Mouse (Mus musculus): ENCODE measurements at regions not wholly inside any gene's neighbourhood (a gene's known extent, or its start where the extent isn't known, plus 50 kb on each side); places are given as distances from the start of the nearest gene placed in this dataset.

DNA sequence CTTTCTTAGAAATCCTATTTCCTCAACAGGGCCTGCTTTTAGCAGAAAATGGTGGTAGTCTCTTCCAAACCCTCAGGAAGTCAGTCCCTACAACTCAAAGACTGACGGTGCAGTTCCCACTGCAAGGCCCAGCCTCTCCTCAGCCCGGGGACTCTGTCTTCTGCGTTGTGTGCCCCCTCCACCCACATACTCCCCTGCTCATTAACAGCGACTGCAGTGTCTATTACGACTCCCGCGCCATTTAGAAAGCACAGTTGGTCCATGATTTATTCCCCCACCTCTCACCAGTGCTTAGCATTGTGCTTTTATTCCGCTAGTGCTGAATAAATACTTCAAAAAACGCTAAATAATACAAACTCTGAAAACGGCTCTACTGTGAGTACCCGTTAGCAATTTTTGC, 230.9 kb upstream of the Hes1 start:
- DNase-seq (ENCODE audit: low read depth, low spot score): no peak

DNA sequence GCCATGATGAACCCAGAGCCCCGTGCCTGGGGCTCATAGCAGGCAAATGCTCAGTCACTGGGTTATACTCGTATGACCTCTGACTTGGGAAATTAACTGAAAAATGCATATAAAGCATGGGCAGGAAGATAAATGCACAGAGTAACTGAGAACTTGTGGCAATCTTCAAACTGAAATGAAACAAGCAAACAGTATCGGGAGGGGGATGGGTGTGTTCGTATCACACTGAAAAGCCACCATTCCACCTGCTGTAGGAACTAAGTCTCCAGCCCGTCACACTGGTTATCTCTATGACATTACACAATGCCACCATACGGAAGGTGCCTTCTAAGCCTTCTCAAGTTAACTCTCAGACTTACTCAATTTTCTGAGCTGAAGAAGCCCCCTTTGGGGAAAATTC, 230.3 kb upstream of the Hes1 start:
- DNase-seq (ENCODE audit: low read depth, low spot score): no peak

DNA sequence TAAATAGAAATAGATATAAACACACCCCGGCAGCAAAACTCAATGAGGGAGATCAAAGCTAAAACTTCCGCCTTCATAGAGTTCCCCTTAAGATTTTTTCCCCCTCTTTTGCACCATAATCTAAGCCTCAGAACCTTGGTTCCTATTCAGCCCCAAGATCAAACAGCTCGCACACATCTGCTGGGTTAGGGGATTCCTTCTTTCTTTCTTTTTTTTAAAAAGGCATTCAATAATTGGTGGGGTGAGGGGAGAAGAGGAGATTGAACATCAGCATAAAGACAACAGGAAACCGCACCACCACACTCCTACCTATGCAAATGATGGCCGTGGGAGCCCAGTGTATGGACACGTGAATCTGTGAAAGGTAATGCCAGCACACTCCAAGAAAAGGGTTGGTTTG, 229.5 kb upstream of the Hes1 start:
- peak; percentile 76 for DNase-seq (ENCODE audit: low read depth, low spot score)

DNA sequence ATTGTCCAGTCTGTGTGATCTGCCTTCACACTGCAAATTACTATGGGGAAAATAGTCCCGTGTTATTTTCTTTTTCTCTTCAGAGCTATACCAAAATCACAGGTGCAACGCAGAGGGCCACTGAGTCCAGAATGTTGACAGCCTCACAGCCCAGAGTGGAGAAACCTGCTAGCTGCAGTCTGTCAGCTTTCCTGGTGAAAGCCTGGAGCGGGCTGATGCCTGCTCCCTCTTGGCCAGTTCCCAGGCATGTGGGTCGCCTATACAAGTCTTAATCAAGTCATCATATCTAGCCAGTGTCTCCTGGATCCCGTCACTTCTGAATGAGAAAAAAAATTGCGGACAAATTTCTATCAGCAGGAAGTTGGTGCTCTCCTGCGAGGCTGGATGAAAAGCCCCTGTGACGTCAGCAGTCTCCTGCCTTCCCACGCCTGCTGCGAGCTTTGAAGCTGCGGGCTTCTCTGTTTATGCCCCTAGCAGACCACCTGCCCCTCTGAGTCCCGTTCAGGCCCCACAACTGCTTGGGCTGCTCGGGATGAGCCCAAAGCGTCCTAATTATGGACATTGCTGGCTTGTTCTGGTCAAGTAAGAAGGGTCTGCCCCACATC, 227.1 kb upstream of the Hes1 start:
- DNase-seq (ENCODE audit: low read depth, low spot score): peak; percentile 64

DNA sequence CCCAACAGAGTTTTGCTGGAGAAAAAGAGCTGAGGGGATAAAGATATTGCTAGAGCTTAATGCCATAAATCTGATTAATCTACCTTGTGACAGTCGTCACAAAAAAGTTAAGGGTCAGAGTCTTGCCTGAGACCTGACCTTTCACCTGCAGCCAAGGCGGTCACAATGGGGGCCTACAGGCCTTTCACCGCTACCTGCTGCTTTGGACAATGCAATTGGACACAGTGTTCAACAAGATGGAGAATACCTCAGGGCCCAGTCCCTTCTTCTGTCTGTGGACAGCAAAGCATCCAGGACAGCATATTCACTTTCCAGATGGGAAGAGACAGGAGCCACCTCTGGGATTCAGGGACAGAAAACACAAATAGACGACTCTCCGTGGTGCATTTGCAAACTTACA, 226.3 kb upstream of the Hes1 start:
- DNase-seq (ENCODE audit: low read depth, low spot score): no peak

DNA sequence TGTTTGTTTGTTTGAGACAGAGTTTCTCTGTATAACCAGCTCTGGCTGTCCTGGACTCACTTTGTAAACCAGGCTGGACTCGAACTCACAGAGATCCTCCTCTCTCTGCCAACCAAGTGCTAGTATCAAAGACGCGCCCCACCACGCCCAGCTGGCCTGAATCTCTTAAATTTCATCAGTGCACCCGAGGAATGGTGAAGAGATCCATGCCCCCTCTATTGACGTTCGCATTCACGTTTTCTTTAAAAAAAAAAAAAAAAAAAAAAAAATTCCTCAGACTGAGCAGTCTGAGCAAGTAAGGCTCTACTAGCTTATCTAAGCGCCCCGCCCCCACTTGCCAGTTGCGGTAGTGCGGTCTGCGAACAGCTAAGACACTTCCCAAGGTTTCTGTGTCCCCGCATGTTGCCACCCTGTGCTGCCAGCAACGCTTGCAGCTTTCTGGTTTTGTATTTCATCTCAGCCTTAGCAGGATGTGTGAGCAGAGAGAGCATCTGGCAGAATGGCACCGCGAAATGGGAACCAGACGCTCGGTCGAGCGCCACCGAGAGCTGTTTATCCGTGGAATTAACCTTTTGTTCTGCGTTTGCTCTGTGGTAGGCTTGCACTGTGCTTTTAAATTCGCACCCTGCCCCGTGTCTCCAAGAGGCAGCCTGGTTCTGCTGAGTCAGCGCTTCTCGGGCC, 225.1 kb upstream of the Hes1 start:
- DNase-seq (ENCODE audit: low read depth, low spot score): peak; percentile 69

DNA sequence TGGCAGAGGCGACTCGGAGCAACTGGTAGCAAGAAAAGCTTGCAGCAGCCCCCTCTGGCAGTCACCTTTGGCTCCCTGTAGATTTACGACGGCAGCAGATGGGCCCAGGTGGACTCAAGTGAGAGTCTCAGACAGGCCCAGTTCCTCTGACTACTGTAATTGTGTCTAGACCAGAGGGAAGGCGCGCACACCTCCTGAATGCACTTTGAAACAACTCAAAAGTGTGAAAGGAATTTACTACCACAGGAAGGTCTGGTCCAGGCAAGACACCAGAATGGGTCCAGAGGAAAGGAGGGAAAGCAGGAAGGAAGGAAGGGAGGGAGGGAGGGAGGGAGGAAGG, 224.6 kb upstream of the Hes1 start:
- no peak for DNase-seq (ENCODE audit: low read depth, low spot score)

DNA sequence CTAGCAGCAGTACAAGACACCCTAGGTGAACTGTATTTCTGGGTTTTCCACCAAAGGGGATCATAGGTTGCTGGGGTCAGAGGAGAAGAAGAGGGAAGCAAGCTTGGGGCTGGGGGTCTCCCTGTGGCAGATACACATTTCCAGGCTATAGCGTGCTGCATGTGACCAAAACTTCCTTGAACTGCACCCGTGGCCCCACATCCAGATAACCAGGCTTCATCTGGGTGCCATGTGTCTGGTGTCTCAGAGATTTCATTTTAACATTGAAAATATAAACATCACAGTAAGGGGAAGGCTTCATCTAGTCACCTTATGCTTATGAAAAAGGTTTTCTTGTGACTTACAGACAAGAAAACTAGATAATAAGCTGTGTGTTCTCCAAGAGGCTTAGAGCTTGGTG, 223.8 kb upstream of the Hes1 start:
- no peak for DNase-seq (ENCODE audit: low read depth, low spot score)

DNA sequence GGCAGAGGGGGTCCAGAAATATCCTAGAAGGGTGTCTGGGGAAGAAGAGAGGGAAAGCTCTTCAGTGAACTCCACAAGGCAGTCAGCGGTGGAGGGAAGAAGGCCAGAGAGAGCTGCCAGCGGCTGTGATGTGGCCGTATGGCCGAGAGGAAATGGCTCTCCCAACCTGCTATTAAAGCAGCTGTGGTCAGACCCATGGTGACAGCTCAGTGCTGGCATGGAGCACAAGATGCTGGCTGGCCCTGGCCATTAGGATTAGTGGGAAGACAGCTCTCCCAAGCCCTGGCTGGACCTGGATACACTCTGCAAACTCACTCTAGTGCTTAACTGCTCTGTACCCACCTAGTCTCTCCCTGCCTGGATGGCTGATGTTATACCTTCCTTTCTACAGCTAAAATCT, 223.1 kb upstream of the Hes1 start:
- DNase-seq (ENCODE audit: low read depth, low spot score): no peak

DNA sequence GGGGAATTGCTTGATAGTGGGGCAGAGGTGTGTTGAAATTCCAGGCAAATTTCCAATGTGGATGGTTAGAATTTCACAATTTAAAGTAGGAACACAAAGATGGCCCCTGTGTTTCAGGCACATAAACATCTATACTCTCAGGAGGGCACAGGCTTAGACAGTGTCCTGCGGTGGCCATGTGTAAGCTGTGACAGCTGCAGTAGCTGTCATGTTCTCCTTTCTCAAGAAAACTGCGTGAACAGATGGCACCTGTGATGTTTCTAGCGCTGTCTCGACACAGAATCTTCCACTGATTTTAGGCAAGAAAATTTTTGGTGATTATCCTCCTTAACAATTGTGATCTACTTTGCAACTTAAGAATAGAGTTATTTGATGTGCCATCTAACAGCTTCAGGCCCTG, 222.1 kb upstream of the Hes1 start:
- DNase-seq (ENCODE audit: low read depth, low spot score): no peak

DNA sequence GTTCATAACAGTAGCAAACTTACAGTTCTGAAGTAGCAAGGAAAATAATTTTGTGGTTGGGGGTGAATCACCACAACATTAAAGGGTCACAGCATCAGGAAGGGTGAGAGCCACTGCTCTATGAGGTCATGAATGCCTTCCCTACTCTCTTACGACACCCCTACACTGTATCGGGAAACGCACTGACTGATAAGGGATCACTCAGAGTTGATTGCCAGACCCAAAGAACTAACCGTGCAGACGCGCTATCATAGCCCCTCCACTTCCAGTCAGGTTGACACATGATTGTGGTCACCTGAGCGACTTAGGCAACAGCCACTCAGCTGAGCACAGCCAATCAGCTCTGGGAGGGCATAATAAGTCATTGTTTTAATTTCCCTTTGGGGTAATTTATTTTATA, 220.7 kb upstream of the Hes1 start:
- DNase-seq (ENCODE audit: low read depth, low spot score): no peak

DNA sequence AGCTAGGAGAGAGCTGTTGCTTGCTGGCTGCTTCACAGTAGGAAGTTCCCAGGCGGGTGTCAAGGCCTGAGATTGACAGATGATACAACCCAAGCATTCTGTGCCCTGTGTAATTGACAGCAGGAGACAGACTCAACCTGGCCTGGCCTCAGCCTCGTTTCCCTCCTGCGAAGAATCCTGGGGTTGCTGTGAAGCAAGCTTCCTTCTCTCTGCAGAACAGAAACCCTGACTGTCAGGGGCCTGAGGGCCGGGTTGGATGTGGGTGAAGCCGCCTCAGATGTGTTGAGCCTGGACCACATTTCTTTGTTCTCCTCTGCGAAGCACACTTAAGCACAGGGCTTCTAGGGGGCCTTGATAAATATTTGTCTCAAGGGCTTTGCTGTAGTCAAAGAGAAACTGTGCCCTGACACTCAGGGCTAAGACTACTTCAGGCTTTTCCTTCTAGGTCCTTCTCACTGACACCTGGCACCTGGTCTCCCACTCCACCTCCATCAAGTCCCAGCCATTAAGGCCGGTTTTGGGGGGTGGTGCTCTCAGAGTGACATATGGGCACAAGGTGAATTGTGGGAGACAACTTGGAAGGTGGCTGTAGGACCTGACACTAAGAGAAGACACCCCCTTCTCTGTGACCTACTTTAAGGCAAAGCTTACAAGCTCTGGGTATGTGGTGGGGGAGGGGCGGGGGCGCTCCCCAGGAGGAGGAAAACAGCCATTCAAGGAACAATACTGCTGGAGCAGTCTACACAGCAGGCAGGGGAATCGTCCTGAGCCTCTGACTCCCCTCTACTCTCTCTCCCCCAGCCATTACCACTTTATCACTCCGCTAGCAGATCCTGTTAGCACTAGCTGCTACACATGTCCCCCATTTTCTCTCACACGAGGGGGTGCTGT, 219.2 kb upstream of the Hes1 start:
- DNase-seq (ENCODE audit: low read depth, low spot score): no peak

DNA sequence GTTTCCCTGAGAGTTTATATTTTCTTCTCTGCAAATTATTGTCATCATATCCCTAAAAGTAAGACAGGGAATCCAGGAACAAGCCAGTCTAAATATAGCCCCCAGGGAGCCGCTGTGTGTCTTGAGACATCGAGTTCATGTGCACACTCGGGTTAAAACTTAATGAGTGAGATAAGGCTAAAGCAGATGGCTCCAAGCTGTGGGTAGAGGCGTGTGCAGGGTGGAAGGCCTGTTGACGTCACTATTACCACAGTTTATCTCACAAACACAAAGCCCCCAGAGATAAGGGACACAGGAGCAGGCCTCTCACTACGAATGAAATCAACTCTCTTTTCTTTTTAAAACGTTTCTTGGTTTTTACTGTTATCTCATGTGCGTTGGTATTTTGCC, 218.6 kb upstream of the Hes1 start:
- peak; percentile 40 for DNase-seq (ENCODE audit: low read depth, low spot score)

DNA sequence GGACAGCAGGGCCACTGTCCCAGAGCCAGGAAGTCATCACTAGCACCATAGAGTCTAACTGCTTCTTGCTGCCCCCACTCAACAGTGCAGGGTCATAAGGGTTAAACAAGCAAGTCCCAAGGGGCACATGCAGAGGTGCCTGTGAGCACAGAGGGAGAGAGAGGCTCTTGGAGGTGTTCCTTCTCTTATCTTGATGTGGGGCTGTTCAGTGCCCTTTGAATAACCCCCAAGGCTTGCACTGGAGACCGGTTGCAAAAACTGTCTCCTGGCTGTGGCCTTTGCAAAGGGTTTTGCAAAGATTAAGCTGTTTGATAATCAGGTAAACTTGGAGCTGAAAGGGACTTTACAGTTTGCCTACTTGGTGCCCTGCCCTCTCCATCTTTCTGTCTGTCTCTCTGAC, 217.1 kb upstream of the Hes1 start:
- DNase-seq (ENCODE audit: low read depth, low spot score): no peak

DNA sequence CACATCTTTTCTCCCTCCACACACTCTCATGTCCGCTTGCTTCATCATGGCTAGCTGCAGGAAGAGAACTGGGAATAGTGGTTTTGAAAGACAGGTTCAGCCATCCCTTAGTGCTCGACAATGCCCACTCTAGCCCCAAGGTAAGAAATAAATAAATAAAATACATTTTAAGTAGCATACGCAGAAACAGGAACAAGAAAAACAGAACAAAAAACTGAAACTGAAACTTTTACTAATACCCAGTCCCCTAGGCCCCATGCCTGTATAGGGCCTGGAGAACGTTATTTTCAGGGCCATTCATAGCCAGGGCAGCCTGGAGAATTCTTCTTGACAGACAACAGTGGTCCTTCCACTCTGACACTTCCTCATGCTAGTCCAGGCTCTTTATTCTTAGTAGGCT, 216.4 kb upstream of the Hes1 start:
- no peak for DNase-seq (ENCODE audit: low read depth, low spot score)

DNA sequence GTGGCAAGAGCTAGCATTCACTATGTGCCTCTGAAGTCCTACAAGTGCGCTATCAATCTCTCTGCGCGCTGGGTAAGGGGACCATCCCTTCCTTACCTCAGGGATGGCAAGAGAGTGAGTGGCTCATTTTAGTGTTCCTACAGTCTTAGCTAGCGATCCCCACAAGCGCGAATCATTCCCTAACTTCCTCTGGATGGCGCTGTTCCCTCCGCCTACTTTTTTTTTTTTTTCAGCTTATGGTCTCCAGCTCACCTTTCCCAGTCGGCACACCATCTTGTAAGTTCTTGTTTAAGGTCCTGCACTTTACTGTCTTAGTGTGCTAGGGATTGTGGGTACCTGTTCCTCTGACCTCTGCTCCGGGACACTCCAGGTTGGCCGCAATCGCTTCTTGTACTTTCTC, 215.7 kb upstream of the Hes1 start:
- DNase-seq (ENCODE audit: low read depth, low spot score): no peak

DNA sequence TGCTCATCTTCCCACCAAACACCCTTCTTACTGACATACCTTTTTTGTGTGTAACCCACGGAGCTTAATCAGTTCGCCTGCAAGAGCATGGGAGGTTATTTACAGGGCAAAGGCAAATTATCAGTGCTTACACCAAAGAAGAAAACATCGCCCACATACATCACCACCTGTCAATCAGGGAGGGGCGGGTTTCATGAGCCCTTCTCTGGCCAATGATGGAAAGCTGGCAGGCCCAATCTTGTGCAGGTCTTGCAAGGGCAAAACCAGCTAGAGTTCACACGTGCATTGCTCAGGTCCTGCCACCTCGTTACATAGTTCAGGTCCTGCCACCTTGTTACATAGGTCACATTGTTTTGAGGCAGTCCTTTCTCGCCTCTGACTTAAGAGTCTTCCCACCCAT, 214.7 kb upstream of the Hes1 start:
- DNase-seq (ENCODE audit: low read depth, low spot score): no peak

DNA sequence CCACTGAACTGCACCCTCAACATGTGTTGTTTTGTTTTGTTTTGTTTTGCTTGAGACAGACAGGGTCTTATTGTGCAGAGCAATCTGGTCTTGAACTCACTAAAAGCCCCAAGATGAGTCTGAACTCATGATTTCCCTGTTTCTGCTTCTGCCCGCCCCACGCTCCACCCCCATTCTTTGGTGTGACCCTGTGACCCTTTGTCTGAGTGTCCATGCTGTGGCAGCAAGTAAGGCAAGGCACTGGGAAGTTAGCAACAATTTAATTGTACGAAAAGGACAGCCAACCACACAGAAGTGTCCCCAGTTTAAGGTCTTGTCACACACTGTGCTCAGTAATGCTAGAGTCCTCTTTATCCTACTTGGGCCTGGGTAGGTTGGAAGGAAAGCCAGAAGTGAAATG, 213.6 kb upstream of the Hes1 start:
- DNase-seq (ENCODE audit: low read depth, low spot score): no peak

DNA sequence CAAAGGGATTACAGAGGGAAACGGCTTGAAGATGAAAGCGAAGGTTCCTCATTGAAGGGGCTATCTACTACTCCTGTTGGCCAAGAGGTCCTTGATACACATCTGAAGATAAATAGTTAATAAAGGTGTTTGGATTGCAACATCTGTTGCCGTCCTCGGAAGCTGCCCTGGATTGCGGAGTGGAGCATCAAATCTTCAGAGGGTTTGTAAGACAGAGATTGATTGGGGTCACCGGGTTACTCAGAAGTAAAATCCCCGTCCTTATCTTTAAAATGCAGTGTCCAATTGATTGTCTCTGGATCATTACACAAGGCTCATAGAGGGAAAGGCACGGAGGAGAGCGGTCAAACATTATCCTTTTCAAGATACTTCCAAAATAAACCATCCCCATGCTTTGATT, 212.4 kb upstream of the Hes1 start:
- DNase-seq (ENCODE audit: low read depth, low spot score): no peak

DNA sequence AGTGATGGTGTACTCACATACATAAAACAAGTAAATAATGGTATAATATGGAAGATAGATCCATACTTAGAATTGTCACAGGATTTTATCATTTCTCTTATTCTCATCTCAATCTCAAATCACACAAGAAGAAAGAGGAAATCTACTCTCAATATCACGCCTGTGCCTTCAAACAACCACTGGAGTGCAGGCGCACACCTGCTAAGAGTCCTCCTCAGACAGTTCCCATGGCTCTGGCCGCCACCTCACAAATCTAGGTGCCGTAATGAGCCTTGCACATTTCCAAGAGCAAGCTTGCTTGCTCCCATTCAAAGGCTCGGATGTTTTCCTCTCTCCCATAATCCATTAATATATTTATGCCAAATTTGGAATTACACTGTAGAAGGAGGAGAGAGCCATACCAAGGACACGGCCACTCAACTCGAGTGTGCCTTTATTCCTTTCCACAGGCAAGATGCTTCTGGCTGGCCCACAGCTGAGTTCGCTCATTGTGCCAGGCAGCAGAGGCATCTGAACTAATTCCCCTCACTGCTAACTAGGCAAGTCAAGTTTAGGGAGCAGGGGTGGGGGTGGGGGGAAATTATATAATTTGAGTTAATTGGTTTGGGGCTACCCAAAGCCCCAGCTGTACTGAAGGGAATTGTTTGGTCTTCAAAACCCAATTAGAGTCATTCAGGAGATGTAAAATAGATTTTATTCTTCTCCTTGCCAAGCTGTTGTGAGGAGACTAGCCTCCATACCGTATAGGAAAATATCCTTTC, 209.2 kb upstream of the Hes1 start:
- DNase-seq (ENCODE audit: low read depth, low spot score): no peak

DNA sequence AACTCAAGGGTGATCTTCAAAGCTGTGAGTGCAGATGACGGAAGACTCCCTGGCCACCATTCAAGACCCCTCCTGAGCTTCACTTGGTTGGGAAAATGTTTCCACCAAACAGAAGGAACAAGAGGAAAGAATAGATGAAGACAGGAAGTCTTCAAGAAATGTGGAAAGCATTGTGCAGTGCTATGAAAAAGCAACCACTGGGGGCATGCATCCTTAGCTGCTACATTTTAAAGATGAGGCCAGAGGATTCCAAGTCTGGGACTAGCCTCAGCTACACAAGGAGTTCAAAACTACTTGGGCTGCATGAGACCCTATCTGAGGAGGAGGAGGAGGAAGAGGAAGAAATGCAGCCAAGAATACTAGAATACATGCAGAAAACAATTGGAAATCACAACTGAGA, 207.6 kb upstream of the Hes1 start:
- DNase-seq (ENCODE audit: low read depth, low spot score): no peak

DNA sequence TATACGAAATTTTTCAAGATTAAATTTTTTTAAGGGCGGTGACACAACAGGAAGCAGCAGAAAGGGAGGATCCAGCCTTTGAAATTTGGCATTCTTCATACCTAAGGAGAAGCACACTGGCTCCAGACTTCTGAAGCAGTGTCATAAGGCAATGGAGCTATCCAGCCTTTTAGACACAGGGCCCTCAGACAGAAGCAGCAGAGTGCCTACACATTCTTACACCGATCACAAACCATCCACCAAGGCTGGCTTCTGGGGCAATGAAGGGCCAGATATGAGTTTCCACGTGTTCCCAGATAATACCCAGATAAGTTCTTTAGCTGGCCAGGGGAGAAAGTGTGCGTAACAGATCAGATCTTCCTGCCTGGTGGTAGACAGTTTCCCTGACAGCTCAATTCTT, 205.5 kb upstream of the Hes1 start:
- no peak for DNase-seq (ENCODE audit: low read depth, low spot score)

Measured in CD4-positive helper T cell, adult 2 months (primary cell).